Mouse (Mus musculus) T-helper 1 cell (primary cell): Measurements from ENCODE around the gene Kifap3.

Source experiments
- in situ Hi-C: fragments of 300-600 bp; cut with MboI, MseI; formaldehyde crosslinking; loops from one replicate; pipeline ENCODE4 v1.15.1; 2025; ENCODE audit warnings: high pct_unique_total_duplicates

The Kifap3 gene

DNA sequence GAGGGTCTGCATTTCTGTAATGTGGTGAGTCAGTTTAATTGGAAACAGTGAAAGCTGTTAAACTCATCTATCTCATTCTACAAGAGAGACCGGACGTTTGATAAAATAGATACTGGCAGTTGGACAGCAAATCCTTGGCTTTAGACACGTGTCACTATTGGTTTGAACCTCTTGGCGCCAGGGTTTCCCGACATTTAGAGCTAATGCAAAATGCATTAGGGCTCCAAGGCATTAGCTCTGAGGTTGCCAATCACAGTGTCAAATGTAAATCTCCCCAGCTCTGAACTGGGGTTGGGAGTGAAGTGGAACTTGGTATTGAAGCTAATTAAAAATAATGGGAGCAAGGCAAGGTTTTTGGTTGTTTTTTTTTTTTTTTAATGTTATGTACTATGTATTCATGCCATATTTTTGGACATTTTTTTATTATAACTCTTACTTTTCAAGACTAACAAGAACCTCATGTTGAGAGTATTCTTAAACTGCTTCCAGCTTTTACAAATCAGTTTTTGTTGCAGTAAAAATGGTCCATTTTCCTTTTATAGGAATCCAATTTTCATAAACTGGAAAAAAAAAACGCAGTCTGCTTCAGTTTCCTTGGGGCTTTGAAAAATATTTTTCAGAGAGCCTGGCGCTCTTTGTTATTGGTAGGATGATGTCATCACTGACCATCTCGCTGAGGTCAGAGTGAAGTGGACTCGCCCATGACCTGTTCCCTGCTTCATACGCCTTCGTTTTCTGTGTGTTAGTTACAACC is 114.6 kb downstream of the Kifap3 start:
- in situ Hi-C loops: no loop called here

DNA sequence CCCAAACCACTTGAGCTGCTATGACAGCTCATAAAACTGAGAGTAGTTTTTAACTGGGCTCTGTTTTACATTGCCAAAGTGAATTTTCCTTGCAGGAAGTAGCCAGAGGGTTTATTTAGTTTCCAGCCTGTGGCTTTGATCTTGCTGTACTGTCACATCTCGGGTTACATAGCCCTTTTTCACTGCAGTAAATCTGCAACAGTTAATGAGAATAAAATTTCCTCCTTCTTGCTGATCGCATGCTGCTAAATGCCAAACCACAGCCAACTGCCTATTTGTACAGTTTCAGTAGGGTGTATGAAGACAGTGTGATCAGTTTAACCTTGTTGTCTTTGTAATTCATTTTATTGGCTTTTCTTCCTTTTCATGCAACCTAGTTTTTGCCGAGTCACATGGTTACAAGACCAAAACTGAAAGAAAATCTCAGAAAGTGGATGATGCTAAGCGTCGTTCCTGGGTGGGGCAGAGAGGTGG is 118.9 kb downstream of the Kifap3 start:
- in situ Hi-C loops: no loop called here

DNA sequence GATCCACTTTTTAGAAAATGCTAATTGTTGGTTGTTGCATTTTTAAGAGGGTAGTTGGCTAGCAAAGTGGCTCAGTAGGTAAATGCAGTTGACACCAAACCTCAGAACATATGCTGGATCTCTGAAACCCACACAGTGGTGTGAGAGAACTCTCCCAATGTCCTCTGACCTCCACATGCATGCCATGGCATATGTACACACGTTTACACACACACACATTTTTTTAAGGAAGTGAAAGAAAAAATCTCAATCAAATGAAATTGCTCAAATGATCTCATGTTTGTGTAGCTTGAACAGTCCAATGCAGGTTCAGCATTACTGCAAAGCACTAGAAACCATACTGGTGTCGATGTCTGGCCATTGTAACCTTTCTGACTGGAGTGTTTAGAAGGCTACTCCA is 120.2 kb downstream of the Kifap3 start:
- in situ Hi-C loops: no loop called here

DNA sequence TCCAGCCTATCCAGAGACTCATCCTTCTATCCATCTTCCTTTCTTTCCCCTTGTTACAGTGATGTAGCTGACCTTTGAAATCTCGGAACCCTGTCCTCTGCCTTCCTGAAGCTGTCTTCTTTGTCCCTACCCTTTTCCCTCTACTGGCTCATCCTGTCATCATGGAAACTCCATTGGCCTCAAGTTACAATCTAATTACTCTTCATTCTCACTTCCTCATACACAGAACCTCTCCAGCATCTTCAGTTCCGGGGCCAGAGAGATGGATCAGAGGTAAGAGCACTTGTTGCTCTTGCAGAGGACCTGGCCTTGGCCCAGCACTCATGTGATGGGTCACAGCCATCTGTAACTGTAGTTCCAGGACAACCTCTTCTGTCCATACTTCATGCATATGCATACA is 120.8 kb downstream of the Kifap3 start:
- in situ Hi-C loops: loop anchor here (10.0 to 25.0 kb wide), 3 partner anchors 65 to 1005 kb away; partner anchors contain the start of gene Fmo2

DNA sequence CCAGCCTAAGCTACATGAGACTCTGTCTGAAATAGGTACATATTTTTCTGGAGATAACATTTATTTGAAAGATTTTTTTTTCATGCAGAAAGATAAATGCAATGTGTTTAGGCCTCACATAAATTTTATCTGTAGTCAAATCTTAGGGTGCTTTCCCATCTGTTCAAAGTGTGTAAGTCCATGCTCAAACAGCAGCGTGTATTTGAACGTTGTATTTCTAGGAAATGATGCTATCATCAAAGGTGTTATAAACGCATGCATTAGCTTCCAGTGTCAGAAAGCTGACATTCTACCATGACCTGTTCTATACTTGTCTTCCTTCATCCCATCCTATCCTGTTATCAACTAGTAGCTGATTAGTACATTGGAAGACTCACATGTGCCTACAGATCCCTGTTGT is 124.0 kb downstream of the Kifap3 start:
- in situ Hi-C loops: loop anchor here (10.0 to 25.0 kb wide), 3 partner anchors 69 to 1009 kb away; partner anchors contain the start of gene Fmo2

DNA sequence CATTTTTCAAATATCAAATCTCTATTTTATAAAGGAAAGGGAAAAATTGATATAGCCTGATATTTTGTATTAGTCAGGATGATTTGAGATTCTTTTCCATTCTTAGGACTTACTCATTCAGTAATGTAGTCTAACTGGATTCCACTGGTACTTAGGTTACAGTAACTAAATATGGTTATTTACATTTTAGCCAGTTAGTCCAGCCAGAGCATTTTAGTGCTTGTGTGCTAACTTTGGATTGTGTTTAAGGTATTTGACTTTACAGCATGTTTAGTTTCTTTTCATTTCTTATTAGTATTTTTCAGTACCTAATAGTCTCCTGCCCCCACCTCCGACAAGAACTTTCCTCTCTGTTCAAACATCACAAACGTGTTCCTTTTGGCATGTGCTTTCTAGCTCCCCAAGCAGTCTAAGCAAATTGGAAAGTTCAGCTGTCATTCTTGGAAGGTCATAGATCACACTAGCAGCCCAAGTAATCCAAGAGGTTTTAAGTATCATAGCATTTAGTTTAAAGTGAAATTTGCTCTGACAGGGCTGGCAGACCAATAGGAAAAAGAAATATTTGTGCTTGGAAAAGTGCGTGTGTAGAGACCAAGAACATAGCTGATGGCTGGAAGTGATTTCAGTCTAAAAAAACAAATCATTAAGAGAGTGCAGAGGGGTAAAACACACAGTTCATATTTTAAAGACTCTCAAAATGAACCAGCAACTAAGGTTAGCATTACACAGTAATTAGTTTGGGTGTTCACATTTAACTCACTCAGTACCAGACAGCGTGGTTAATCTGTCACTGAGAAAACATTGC is 127.8 kb downstream of the Kifap3 start:
- in situ Hi-C loops: loop anchor here (10.0 to 25.0 kb wide), 3 partner anchors 72 to 1012 kb away; partner anchors contain the start of gene Fmo2

DNA sequence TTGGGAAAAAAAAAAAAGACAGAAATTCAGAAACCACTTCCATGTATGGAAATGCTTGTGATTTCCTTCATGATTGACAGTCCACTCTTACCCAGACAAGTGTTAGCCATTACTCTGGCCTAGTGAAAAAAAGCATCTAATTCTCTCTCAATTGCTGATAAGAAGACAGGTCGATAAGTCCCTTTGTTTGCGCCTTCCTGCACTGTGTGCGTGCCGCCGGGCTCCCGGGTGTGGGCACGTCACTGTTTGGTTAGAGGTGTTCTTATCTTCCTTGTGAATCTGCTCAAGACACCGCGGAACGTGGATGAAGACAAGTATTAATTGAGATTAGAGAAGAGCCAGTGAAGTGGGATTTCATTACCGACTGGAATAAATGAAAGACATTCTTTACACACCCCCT is 129.0 kb downstream of the Kifap3 start:
- in situ Hi-C loops: loop anchor here (10.0 to 25.0 kb wide), 3 partner anchors 74 to 1014 kb away; partner anchors contain the start of gene Fmo2

DNA sequence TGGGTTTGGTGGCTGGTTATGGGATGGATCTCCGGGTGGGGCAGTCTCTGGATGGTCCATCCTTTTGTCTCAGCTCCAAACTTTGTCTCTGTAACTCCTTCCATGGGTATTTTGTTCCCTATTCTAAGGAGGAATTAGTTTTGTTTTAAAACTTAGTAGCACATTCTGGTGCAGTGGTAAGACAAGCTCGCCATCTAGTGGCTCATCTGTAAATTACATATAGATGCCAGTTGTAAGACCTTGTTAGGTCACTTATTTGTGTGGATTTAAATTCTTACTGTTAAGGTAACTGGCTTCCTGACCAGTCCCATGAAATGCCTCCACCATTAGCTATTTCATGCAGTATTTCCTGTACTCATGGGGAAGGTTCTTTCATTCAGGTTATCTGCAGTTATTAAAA is 131.0 kb downstream of the Kifap3 start:
- in situ Hi-C loops: loop anchor here (25.0 kb wide), 1 partner anchor 773 kb away; no protein-coding TSS in a partner anchor

DNA sequence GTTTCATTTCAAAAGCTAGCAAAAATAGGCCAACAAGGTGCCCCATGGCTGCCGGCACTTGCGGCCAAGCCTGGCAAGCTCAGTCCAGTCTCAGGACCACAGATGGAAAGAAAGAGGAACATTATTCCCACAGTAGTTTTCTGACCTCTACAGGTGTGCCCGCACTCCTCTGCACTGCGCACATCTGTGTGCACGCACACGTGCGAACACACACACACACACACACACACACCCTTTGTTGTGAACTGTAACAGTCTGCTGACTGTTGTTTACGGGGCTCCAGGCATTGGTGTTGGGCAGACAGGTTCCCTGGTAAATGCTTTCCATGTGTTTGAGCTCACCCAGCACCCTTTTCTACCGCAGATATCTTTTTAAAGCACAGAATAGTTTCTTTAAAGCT is 131.4 kb downstream of the Kifap3 start:
- in situ Hi-C loops: loop anchor here (25.0 kb wide), 1 partner anchor 773 kb away; no protein-coding TSS in a partner anchor

DNA sequence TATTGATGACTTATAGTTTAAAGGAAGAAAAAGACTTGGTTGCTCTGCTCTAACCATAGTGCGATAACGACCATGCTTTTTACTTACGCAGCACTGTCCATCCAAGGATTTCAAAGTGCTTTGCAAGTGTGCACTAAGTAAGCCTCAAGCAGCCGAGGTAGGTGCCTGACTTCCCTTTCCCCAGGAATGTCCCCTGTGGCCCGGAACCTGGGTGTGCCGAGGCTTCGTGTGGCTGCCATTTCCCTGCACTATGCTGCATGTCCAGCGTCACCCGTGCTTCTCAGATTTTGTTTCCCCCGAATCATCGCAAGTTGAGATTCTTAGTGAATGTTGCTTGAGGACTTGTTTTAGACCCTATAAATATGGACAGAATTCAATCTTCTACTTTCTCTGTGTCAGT is 132.6 kb downstream of the Kifap3 start:
- in situ Hi-C loops: loop anchor here (25.0 kb wide), 1 partner anchor 775 kb away; no protein-coding TSS in a partner anchor

DNA sequence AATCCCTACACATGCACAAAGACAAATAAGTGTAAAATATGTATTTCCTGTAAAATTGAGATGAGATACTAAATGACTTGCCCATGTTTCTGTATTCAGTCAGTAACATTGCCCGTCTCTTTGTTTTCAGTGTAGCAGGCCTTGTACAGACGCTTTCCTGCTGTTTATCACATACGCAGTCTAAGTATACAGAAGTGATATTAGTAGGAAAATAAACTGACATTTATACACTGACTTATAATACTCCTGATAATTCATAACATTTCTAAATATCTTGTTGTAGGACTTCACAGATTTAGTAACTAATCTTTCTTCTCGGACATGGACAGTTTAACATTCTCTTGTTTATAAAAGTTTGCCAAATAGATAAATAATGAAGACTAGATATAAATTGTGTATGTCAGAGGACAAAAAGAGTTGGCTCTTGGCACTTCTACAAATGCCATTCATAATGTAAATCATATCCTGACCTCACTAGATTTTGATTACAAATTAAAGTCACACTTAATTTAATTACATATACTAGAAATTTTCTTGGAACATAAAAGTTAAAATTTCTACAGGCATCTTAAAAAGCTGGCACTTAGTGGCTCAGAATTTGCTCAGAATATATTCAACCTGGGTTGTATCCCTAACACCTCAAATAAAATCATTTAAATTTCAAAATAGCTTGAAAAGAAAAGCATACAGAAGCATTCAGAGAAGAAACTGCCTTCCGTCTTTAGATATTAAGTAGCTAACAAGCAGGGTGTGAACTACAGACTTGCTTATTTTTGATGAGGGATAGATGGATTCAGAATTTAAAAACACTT is 138.2 kb downstream of the Kifap3 start:
- in situ Hi-C loops: loop anchor here (5.0 to 25.0 kb wide), 2 partner anchors 100 to 780 kb away; no protein-coding TSS in a partner anchor

DNA sequence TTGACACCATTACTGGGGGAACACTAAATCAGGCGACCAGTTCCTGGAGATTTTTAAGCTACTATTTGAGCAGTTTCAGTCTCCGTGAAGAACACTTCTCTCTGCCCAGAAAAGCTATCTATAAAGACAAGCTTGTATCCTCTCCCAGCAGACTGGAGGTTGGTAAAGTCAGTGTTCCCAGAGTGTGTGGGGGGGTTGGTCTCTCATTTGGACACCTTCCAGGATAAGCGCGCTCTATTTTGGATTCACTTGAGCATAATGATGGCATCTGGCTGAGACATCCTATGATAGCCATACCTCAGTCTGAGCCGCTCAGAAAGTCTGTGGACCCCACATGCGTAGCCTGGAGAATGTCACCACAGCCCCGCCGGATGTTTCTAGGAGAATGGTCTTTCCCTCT is 144.7 kb downstream of the Kifap3 start:
- in situ Hi-C loops: loop anchor here (10.0 to 25.0 kb wide), 2 partner anchors 787 to 1449 kb away; partner anchors contain the start of gene Dnm3

DNA sequence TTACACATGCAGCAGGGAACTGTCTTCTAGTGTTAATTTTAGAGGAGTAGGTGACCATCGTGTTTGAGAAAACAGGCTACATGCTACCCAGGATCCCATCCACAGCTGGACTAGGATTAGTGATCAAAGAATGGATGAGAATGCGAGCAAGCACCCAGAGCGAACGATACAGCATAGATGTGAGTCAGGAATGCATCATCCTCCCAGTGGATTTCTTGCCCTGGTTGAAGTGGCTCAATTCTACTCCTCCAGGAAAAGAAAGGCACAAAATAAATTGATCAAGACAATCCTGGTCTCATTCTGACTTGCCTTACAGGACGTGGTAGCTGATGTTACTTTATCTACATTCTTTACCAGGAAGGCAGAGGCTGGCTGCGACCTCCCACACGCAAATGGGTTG is 149.5 kb downstream of the Kifap3 start, which contains the start of gene Scyl3:
Scyl3 (plus strand) TSS at position 255 of the 400 bp plus-strand sequence.
- in situ Hi-C loops: loop anchor here (10.0 kb wide), 1 partner anchor 1454 kb away; the partner anchor contains the start of gene Dnm3

DNA sequence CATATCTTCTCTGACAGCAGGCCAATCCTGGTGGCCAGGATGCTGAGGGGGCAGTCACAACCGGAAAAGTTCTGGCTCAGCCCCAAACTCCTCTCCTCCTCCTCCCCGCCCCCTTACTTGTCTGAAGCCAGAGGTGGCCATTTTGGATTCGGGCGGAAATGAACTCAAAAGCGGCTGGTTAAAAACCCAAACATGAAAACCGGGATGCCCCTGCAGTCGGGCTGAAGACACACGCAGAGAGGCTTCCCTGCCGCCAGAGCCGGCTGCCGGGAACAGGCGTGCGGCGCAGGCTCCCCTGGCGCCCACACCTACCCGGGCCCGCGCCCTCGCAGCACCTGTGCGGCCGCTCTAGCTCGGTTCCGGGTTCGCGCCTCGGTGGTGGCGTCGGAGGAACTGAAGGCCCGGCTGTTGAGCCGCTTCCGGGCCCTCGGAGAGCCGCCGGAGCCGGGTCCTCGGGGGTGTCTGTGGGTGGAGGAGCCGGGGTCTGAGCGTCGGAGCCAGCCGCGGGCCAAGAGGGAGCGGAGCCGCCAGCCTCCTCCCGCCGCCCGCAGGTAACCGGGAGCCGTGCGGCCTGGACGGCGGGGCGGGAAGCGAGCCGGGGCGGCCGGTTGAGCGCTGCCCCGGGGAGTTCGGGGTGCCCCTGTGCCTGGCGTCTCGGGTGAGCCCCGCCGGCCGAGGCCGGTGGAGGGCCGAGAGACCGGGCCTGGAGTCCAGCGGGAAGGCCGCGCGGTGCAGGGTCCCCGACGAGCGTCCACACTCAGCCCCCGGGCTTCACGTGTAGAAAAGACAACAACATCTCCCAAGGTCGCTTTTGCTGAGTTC is 150.5 kb downstream of the Kifap3 start:
- in situ Hi-C loops: loop anchor here (10.0 kb wide), 2 partner anchors 1345 to 1455 kb away; partner anchors contain the start of gene Dnm3

DNA sequence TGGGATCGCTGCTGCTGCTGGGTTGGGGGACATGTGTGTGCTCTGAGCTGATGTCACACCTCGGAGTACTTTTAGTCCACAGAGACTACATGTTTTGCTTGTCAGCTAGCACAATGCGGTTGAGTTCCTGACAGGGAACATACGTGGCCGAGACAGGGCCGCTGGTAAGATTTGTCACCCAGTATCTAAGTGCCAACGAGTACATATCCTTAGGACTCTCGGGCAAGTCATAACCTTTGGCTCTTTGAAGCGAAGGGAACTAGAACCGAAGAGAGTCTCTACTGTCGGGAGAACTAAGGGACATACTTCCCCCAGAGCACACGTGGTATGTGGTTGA is 151.0 kb downstream of the Kifap3 start:
- in situ Hi-C loops: loop anchor here (10.0 kb wide), 1 partner anchor 1346 kb away; no protein-coding TSS in a partner anchor

DNA sequence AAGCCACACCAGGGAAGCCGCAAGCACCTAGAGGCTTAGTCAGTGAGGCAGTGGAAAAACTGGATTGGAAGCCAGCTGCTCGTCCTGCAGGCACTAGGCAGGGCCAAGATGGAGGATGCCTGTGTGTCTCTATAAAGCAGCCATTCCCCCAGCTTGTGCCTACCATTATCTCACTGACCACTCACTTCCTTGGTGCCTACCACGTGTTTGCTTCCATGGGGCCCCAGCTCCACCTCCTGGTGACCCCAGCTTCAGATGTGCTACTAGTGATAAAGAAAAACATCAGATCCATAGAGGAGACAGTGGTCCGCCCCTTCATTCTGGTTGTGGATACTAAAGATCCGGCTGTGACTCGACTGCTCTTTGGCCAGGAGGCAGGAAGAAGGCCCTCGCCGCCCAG is 152.4 kb downstream of the Kifap3 start:
- in situ Hi-C loops: loop anchor here (10.0 kb wide), 1 partner anchor 1347 kb away; no protein-coding TSS in a partner anchor

DNA sequence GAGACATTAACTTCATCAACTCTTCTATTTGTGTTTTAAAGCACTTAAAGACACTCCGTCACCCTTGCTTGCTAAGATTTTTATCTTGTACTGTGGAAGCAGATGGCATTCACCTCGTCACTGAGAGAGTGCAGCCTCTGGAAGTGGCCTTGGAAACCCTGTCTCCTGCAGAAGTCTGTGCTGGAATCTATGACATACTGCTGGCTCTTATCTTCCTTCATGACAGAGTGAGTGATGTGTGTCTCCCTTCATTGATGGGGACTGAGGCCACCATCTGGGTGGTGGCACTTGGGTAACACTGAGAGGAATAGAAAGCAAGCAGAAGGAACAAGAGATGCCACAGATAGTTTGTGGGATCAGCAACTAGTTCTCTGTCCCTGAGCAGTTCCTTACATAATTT is 155.2 kb downstream of the Kifap3 start:
- in situ Hi-C loops: loop anchor here (10.0 kb wide), 1 partner anchor 1350 kb away; no protein-coding TSS in a partner anchor

DNA sequence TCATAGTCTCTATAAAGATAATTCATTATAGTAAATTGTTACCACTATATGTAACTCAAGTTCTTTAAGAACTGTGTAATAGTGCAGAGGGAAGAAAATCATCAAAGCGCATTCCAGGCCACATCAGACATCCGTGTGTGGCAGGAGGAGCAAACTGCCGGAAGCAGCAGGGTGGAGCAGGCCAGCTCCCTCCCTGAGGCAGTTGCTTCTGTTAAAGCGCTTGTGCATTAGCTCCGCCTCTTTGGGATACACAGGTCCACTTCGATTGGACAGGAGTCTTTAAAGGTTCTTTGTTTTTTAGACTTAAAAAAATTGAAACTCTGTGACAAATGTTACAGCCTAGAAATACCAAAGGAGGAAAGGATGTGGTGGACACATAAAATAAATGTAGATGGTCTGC is 162.7 kb downstream of the Kifap3 start:
- in situ Hi-C loops: loop anchor here (5.0 kb wide), 1 partner anchor 50 kb away; the partner anchor contains the start of genes BC055324 and Mettl18

DNA sequence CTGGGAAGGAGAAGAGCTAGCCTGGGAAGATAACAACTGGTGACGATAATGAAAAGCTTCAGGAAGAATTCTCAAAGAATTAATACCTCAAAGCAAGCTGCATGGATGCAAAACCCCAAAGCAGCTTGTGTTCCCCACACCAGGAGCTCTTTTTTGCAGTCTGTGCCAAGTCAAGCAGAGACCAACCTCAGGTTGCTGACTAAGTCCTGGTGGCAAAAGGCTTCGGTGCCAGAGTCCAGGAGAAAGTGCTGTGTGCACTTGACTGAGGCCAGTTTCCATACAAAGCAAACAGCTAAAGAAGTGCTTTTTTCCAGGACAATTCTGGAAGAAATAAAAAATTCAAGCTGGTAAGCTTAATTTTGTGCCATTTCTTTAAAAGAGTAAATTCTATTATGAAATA is 174.0 kb downstream of the Kifap3 start:
- in situ Hi-C loops: no loop called here

DNA sequence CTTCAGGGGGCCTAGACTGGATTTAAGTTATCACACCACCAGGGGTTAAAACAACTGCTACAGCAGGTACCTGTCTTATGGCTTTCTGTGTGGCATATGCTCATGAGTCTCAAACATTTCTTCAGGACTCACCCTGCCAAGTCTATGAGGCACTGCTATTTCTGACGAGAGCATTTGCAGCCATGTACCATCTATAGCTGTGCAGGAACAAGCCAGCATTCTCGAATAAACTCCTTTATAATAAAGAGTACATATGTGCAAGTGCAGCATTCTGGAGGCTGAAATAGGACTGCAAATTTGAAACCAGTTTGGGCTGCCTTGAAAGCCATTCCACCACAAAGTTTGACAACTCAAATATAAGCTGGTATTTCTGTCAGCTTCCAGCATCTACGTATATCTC is 178.7 kb downstream of the Kifap3 start:
- in situ Hi-C loops: no loop called here
